Mouse (Mus musculus) frontal cortex, postnatal 25 days (tissue): ENCODE results near the gene Gm6034.
"Not testable (repeated sequence)": the region's sequence is repeated elsewhere in the genome, so short reads cannot be mapped to it uniquely, and the experiment has no call there.

ENCODE experiments used
- DNase-seq, 2 experiments: peaks; one replicate each; pipeline ENCODE4 v3.0.0; 2022; ENCODE audit warnings: low spot score in 2 of 2

Gene Gm6034

DNA sequence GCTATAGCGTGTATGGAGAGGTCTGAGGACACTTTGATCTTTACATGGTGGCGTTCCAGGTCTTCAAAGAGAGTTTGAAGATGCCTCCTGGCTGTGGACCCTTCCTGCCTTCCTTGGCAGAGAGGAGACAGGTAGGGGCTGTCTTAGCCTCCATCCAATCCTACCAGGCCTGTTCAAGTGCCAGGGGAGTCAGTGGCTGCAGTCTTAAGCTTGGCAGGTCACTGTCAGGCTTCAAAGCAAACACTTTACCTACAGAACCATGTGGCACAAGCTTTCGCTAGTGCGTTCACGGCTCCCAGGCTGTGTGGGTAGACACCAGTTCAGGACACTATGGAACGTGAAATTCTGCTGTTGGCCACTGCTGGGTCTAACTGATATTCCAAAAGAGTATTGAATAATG is 19.8 kb upstream of the Gm6034 start:
- DNase-seq = no peak

DNA sequence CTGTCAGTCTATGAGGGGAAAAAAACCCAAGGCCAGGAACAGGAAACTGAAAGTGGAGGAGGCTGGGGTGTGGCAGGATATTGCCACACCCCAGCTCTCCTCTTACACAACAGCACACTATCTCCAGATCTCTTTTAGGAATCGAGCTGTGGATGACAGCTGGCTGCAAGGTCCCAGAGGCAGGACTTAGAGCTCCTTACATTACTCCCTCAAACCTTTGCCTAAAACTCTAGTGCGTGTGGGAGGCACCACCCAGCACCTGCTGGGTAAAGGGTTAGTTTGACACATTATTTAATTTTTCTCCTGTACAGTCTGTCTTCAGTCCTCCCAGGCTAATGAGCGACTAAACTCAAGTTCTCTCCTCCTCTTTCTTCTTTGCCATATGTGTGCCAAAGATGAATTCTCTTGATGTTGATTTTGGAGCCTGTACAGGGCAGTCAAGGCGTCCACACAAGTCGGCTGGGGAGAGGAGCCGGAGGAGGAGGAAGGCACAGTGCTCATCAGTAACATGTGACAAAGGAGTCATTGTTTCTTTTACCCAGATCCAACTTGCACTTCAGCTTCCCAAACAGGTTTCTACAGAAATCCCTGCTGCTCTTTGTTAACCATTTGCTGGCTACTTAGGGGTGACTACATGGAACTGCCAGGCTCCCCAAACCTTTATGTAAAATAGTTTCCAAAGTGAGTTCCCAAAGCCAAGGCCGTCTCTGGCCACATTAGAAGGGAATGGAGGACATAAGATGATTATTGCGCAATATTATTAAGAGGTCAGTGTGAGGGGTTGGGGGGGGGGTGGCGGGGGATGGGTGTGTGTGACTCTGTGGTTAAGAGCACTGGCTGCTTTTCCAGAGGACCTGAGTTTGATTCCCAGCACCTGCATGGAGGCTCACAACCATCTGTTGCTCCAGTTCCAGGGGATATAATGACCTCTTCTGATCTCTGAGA is 18.8 kb upstream of the Gm6034 start:
- DNase-seq = no peak

DNA sequence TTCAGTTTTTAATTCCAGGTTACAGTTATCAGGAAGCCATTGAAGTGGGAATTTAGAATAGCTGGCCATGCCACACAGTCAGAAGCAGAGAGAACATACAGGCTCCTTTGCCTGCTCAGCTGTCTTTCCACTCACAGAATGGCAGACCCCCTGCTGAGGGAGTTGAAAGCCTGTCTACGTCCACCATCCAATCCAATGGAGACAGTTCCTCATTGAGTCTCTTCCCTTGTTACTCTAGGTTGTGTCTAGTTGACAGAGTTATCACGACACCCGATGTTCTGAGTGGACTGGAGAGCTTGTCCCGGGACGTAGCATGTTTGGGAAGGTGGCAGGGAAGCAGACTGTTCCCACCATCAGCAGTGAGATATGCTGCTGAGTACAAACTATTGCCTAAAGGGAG is 17.6 kb upstream of the Gm6034 start:
- no peak for DNase-seq

DNA sequence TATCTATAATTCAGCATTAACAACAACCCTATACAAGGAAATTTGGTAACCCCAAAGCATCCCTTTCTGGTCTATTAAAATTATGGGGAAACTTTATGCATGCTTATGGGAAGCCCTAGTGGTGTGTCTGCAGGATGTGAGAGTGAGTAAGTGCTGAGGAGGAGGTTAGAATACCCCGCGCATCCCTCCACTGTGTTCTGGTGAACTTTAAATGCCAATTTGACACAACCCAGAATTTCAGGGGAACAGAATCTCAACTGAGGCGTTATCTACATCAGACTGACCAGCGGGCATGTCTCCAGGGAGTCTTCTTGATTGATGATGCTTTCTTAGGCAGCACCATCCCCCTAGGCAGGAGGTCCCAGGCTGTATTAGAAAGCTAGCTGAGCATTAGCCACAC is 16.9 kb upstream of the Gm6034 start:
- DNase-seq = no peak

DNA sequence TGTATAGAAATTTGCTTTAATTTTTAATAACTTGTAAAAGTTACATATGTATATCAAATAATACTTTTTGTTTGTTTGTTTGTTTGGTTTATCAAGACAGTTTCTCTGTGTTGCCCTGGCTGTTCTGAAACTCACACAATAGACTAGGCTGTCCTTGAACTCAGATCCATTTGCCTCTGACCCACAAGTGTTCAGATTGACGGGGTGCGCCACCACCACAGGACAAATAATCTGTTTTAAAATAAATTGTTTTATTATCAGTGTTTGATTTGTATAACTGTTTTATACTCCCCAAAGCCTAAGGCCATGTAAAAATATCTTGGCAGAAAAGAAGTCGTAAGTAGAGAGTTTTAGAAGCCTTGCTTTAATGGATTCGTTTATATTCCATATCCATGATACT is 15.1 kb upstream of the Gm6034 start:
- DNase-seq = no peak

DNA sequence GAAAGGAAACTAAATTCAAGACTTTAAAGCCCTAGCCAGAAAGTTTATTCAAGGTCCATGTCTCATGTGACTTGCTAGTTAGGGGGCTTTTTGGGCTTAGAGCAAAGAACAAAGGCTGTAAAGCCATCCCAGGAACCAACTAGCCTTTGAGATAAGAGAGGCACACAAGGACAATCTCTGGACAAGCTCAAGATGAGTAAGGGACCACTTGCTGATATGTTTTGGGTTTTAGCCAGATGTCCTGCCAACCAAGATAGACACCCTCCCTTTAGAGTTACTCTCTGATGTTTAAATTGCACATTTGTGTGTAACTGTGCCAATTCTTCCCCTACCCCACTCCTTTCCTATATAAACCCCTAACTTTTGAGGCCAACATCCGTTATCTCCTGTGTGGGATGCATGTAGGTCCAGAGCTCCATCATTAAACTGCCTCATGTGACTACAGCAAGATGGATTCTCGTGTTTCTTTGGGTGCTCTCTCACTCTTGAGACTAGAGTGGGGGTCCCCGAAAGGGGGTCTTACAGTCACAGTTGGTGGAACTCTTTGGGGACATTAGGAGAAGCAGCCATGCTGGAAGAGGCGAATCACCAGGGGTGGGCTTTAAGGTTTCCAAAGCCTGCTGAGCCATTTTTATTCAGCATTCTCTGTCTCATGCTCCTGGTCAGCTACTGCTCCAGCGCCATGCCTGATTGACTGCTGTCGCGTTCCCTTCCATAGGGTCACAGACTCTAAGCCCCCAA is 13.7 kb upstream of the Gm6034 start:
- no peak for DNase-seq

DNA sequence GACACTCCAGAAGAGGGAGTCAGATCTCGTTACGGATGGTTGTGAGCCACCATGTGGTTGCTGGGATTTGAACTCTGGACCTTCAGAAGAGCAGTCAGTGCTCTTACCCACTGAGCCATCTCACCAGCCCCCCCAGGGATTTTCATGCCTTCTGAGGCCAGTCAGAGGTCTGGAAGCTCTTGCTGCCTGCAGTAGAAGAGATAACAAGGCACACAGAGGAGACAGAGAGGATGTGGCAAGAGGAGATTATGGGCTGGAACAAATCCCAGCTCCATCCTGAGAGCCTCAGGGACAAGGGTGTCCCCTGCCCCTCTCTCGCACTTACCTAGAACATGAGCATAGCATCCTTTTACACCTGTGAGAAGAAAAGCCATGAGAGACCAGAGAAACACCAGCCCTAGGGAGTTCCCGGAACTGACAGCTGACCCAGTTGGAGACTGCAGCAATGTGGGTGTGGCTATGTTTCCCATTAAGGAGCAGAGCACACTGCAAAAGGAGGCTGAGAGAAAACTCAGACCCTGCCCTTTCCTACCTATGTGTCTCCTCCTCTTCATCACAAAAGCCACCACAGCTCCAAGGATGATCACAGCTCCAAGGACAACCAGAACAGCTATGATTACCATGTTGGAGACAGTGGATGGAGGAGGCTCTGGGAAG is 12.6 kb upstream of the Gm6034 start:
- not testable (repeated sequence) for DNase-seq

DNA sequence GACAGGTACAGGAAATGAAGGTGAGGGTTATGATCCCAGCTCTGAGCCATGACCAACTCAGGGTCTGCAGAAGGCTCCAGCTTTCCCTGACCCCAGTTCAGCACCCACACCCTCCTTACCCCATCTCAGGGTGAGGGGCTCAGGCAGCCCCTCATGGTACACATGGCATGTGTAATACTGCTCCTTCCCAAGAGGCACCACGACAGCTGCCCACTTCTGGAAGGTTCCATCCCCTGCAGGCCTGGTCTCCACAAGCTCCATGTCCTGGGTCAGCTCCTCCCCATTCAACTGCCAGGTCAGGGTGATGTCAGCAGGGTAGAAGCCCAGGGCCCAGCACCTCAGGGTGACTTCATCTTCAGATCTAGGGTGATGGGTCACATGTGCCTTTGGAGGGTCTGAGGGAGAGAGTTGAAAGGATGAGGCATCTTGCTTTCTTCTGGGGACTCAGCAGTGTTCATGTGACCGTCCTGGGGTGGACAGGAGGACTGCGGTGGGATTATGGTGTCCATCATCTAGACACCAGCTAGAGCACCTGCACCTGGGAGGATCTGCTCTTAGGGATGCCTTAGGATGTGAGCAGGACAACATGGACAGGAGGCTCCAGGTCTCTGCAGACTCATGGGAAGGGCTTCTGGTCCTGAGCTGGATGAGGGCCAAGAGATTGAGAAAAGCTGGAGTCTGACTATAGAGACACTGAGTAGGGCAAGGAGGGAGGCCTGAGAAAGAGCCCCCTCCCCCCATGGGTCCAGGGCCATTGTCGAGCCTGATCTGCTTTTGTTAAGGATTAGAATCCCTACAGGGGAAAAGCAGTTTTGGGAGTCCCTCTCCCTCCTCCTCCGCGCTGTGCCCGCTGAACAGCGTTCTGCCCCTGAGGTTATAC is 11.8 kb upstream of the Gm6034 start:
- not testable (repeated sequence) for DNase-seq

DNA sequence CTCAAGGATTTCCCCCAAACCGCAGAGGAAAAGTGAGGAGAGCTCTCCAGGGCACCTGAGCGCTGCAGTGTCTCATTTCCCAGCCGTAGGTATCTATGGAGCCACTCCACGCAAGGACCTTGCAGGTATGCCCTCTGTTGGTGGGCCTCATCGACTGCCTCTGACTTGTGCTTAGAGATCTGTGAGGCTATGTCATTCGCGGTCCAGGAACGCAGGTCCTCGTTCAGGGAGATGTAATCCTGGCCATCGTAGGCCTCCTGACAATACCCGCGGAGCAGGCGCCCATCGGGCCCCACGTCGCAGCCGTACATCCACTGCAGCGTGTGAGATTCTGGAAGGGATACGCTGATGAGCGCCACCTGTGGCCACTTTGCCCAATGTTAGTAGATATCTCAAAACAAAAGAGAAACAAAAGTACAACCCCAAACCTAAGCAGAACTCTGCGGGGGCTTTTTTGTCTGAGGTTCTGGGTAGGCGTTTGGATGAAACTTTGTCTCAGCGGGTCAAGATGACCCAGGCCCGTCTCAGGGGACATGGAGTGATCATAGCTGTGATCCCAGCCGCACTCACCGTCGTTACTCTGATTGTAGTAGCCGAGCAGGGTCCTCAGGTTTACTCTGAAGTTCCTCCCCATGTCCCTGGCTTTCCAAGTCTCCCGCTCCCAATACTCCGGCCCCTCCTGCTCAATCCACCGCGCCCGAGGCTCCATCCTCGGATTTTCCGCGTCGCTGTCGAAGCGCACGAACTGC is 11.0 kb upstream of the Gm6034 start:
- not testable (repeated sequence) for DNase-seq

DNA sequence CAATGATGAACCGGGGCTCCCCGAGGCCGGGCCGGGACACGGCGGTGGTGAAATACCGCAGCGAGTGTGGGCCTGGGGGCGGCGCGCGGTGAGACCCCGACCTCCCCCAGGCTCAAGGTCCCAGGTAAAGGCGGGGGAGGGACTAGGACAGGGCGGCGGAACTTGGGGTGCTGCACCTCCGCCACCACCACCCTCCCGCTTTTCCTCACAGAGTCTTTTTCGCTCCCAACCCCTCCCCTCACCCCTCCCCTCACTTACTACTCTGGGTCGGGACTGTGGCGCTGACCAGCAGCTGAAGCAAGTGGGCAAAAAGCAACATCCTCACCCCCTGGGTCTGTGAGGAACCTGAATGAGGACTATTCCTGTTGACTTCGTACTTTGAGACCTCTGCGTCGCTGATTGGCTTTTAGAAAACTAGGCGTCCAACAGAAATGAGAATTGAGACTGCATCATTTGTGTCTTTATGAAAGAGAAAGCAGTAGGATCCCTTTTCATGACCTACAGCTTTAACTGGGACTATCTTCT is 10.3 kb upstream of the Gm6034 start, which contains the start of gene H2-T23:
TSS of gene H2-T23 (minus strand) at position 505 of the 525 bp plus-strand sequence.
- DNase-seq = not testable (repeated sequence)

DNA sequence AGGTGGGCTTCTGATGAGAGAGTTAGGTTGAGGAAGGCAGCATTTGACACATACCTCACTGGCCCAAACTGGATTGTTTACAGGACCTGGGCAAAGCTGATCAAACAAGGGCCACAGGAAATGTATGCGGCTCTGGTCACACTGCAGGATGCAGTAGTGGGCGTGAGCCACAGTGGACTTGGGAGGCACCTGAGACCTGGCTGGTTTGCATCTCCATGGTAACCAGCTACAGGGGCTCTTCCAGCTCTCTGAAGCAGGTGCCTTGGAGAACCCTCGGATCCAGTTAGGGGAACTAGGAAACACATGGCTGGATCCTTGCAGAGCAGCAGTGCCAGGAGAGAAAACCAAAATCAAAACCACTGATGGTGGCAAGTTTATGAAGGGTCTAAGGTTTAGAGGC is 8.2 kb upstream of the Gm6034 start:
- not testable (repeated sequence) for DNase-seq

DNA sequence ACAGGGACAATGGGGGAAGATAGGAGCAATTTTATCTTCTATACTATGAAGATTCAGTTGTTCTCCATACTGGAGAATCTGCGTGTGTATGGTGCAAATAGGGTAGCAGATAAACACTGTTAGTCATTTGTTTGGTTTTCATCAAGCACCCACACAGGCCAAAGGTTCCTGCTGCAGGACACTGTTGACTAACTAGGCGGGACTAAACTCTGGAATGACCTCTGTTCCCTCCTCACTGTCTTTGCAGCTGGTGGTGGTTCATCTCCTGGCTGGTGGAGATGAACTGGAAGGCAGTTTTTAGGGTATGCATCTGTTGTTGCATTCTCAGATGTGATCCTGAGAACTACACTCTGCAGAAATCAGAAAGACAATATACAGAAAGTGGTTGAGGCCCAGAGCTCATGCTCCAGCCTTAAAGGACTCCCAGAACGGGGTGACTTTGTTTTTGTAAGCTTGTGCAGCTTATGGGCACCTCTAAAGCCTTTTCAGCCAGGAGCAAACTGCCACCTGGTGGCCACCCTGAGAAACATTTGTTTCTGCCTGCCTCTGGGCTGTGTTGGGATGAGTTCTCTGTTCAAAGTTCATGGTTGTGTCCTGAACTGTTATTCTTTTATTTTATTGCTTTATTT is 7.6 kb upstream of the Gm6034 start:
- DNase-seq = not testable (repeated sequence)

DNA sequence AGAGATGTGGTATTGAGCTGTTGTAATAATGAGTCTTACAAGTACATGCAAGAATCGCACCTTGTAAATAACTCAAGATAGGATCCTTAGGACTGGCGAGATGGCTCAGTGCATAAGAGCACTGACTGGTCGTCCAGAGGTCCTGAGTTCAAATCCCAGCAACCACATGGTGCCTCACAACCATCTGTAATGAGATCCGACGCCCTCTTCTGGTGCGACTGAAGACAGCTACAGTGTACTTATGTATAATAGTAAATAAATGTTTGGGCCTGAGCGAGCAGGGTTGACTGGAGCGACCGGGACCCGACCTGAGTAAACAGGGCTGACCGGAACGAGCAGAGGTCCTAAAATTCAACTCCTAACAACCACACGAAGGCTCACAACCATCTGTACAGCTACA is 6.6 kb upstream of the Gm6034 start:
- DNase-seq = not testable (repeated sequence)

DNA sequence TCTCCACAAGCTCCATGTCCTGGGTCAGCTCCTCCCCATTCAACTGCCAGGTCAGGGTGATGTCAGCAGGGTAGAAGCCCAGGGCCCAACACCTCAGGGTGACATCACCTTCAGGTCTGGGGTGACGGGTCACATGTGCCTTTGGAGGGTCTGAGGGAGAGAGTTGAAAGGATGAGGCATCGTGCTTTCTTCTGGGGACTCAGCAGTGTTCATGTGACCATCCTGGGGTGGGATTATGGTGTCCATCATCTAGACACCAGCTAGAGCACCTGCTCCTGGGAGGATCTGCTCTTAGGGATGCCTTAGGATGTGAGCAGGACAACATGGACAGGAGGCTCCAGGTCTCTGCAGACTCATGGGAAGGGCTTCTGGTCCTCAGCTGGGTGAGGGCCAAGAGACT is 2.2 kb upstream of the Gm6034 start:
- not testable (repeated sequence) for DNase-seq

DNA sequence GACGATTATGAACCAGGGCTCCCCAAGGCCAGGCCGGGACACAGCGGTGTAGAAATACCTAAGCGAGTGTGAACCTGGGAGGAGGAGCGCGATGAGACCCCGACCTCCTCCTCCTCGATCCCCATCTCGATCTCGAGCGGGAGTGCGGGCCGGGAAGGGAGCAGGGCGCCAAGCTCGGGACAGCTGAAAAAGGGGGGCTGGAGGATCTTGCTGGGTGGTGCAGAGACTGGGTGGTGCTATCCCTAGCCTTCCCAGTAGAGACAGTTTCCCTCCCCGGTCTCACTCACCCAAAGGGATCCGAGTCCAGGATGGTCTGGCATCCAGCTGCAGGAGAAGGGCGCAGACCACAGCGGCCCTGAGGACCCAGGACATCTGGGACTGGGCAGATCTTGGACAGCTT is 706 bp upstream of the Gm6034 start:
- not testable (repeated sequence) for DNase-seq

DNA sequence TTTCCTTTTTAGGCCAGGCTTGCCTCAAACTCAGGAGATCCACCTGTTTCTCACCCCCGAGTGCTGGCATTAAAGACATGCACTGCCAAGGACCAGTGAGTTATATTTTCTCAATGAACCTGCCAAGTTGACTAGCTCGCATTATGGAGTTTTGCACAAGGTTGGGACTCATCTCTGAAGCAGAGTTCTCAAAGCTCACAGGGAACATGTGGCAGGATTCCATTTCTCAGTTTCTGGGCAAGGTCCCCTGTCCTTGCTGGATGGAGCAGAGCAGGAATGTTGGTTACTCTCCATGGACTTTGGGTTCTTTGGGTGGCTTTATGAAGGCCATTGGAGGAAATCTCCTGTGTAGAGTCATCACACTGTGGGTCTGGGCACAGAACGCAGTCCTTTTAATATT is 525 bp downstream of the Gm6034 start:
- no peak for DNase-seq

DNA sequence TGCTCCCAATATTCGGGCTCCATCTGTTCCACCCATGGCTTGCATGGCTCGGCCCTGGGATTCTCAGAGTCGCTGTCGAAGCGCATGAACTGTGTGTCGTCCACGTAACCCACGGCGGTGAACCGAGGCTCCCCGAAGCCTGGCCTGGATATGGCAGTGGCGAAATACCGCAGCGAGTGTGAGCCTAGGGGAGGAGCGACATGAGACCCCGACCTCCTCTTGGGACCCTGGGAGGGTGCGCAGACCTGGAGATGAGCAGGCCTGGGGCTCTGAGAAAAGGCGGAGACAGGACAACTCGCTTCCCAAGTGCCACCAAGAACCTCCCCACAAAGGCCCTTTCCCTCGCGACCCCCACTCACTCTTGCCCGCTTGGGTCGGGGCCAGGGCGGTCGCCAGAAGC is 15.2 kb downstream of the Gm6034 start:
- not testable (repeated sequence) for DNase-seq

DNA sequence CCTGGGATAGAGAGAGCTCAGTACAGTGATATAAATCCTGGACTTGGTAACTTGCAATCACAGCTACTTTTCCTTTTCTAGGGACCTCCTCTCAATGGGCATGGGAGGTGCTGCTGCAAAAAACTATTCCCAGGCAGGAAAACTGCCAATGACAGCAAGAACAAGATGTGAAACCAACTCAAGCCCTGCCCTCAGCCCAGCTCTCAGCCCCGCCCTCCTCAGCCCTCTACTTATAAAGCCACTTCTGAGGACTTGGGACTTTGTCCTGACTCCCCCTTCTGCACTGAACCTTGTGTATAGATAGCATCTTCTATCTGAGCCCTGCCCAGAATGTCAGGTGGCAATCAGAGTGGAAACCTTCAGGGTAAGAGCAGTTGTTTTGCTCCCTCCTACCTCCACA is 15.6 kb downstream of the Gm6034 start, which contains the start of gene Gm11127:
TSS of gene Gm11127 (minus strand) at position 10 of the 400 bp plus-strand sequence.
- not testable (repeated sequence) for DNase-seq

DNA sequence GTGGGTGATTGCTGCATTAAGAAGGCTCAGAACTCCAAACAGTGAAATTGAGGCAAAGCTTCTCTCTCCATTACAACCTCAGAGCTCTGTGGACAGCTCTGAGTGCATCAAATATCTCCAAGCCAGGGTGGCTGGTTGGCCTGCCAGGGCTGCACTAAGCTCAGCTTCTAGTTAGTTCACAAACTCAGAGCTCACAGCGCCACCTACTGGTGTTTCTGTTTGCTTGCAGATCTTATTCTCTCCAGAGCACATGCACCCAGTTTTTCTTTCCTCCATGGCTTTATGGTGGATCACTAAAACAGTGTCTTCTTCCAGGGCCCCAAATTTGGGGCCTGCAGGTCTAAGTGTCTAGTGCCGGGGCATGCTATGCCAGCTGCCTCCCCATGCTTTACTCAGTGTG is 18.1 kb downstream of the Gm6034 start:
- DNase-seq = peak; percentile 69 to 84

DNA sequence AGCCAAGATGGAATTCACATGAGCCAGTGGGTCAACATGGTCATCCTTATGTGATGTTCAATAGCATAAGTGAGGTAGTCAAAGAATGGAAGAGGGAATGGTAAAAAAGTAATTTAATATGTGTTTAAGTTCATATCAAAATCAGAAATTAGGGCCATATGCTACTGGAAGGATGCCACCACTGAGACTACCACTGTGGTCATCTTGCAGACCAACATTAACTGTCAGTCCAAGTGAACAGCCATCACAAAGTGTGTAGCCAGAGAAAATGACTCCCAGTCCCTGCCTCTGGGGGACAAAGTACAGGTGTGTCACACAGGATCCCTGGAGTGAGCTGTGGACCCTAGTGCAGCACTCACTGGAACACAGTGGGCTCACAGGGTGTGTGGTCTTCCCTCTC is 39.1 kb downstream of the Gm6034 start:
- DNase-seq = not testable (repeated sequence)
